In genomic region chr16:36720194-36721055, GRCm38 (mm10) we compare ENCODE assay signal across 10 mouse cellular contexts. TPM values are rescaled to one million over a fixed set of nuclear protein-coding genes. Genes with fewer than 3 reads are reported as not detected.
DNase-seq lines count a peak whose midpoint lies in the region; ATAC-seq lines count a peak whose summit lies in the region.
"Had no signal": no experiment of that assay in that cellular context is flagged by ENCODE, and none has a peak within 500 bp of the region (broad histone marks: within the 10 kb centered on the region; RNA-seq: fewer than 3 reads in every experiment).

No protein-coding gene starts in this region.

- no peak overlapping the region for H3K4me3 ChIP-seq in hindbrain, embryonic 14.5 days (replicated peaks; ENCODE audit: low read length)
- H3K4me3 ChIP-seq in hindbrain, embryonic 10.5 days: no peak overlapping the region
- H3K4me3 ChIP-seq: heart, embryonic 15.5 days had no signal

- 65% methylated on average over 13 of the region's 13 CpGs for WGBS in hindbrain, embryonic 14.5 days
- WGBS in hindbrain, embryonic 10.5 days: 66% methylated on average over 13 of the region's 13 CpGs

- H3K27me3 ChIP-seq in hindbrain, embryonic 14.5 days (ENCODE audit: control insufficient read depth, insufficient read depth, low read length): no peaks in the 10 kb centered on the region
- H3K27me3 ChIP-seq in hindbrain, embryonic 10.5 days (ENCODE audit: insufficient read depth, poor library complexity, severe bottlenecking): peaks cover 6% of the 10 kb centered on the region; the same call in 1 of the 2 replicates

- H3K36me3 ChIP-seq in hindbrain, embryonic 14.5 days (replicated peaks; ENCODE audit: control insufficient read depth, insufficient read depth): no peaks in the 10 kb centered on the region
- no peaks in the 10 kb centered on the region for H3K36me3 ChIP-seq in hindbrain, embryonic 10.5 days
- H3K36me3 ChIP-seq: heart, embryonic 15.5 days had no signal

- no peaks in the 10 kb centered on the region for H3K9me3 ChIP-seq in hindbrain, embryonic 14.5 days (ENCODE audit: control insufficient read depth, low read length)
- no peaks in the 10 kb centered on the region for H3K9me3 ChIP-seq in hindbrain, embryonic 10.5 days
- H3K9me3 ChIP-seq: heart, embryonic 15.5 days had no signal

- no peak overlapping the region for H3K27ac ChIP-seq in hindbrain, embryonic 14.5 days
- H3K27ac ChIP-seq in hindbrain, embryonic 10.5 days: no peak overlapping the region
- H3K27ac ChIP-seq: heart, embryonic 15.5 days had no signal

- H3K4me1 ChIP-seq in hindbrain, embryonic 14.5 days (replicated peaks; ENCODE audit: control insufficient read depth, insufficient read depth, low read length): no peaks in the 10 kb centered on the region
- H3K4me1 ChIP-seq in hindbrain, embryonic 10.5 days (replicated peaks): peaks cover 12% of the 10 kb centered on the region; the same call in 1 of the 2 replicates
- H3K4me1 ChIP-seq: heart, embryonic 15.5 days had no signal

- DNase-seq in hindbrain, embryonic 14.5 days (ENCODE audit: low spot score): no peak
- no peak for DNase-seq in hindbrain, embryonic 10.5 days (ENCODE audit: low spot score)
- peak; percentile 57 for DNase-seq in CD4-positive, CD25-positive, alpha-beta regulatory T cell, adult 2 months (ENCODE audit: low read depth, low spot score)
- DNase-seq in c-Kit-positive CD71-positive TER-119-negative erythroid progenitor cells, embryonic 14.5 days (ENCODE audit: low read depth): peak; percentile 1
- DNase-seq in testis, postnatal 14 days (ENCODE audit: low spot score): no peak
- no peak for DNase-seq in thymus, postnatal 0 days (ENCODE audit: low spot score)
- DNase-seq in layer of hippocampus, adult 8-10 months (ENCODE audit: low spot score in 2 of 2): no peak
- DNase-seq: thymus, adult 2 months had no signal

- no peak overlapping the region for H3K9ac ChIP-seq in hindbrain, embryonic 14.5 days
- H3K9ac ChIP-seq: heart, embryonic 15.5 days had no signal

- H3K4me2 ChIP-seq in hindbrain, embryonic 14.5 days (replicated peaks): no peak overlapping the region
- H3K4me2 ChIP-seq: heart, embryonic 15.5 days had no signal

- ATAC-seq in hindbrain, embryonic 14.5 days (ENCODE audit: low FRiP score): 0 out of 2 replicates have a peak, but pooled peaks have one; percentile 17
- ATAC-seq in monocyte, adult 5-6 weeks (replicated peaks; ENCODE audit: insufficient number of reproducible peaks, low FRiP score, low TSS enrichment, poor library complexity, severe bottlenecking): peak; percentile 28; the same call in 1 of the 2 replicates

RNA-seq across cellular contexts. Expression of gene Ildr1, which starts 26.6 kb away (rescaled TPM):
- polyA plus RNA-seq in hindbrain, embryonic 14.5 days (2014; fragmentation: Nextera tagmentation; extraction: Ambion mirVana): 0.19 and 0.48 TPM in 2 replicates
- polyA plus RNA-seq in hindbrain, embryonic 10.5 days (2016; fragmentation: Nextera tagmentation; extraction: Ambion mirVana): 0.41 and 0.85 TPM in 2 replicates
- 2.0 to 2.3 TPM in 2 of 3 replicates, not detected in the other for total RNA-seq in monocyte, adult 5-6 weeks (2017)
- 4.3 and 5.1 TPM in 2 replicates for polyA plus RNA-seq in thymus, postnatal 0 days (2015; fragmentation: Nextera tagmentation; extraction: Ambion mirVana)
- under 1 TPM; 0.14 to 0.27 (median 0.21) TPM for total RNA-seq in layer of hippocampus, adult 8-10 months (2022)

RNA-seq across cellular contexts. Expression of gene Cd86, which starts 54.5 kb away (rescaled TPM):
- 2.0 and 3.1 TPM in 2 replicates for polyA plus RNA-seq in hindbrain, embryonic 14.5 days (2014; fragmentation: Nextera tagmentation; extraction: Ambion mirVana)
- 1.2 TPM in 2 replicates for polyA plus RNA-seq in hindbrain, embryonic 10.5 days (2016; fragmentation: Nextera tagmentation; extraction: Ambion mirVana)
- 63.3 to 72.4 TPM (median 72.1 TPM) in 3 replicates for total RNA-seq in monocyte, adult 5-6 weeks (2017)
- polyA plus RNA-seq in thymus, postnatal 0 days (2015; fragmentation: Nextera tagmentation; extraction: Ambion mirVana): 10.1 and 10.9 TPM in 2 replicates
- total RNA-seq in layer of hippocampus, adult 8-10 months (2022): 1 to 10 TPM; 1.0 to 8.2 (median 3.7) TPM

Comparison
In these comparisons a context has a peak if more than half of its experiments do, and no peak if none do; other contexts are left out.
1. DNase-seq: peak in CD4-positive, CD25-positive, alpha-beta regulatory T cell, adult 2 months (single experiment) and c-Kit-positive CD71-positive TER-119-negative erythroid progenitor cells, embryonic 14.5 days (single experiment); none in hindbrain, embryonic 14.5 days (single experiment), hindbrain, embryonic 10.5 days (single experiment), testis, postnatal 14 days (single experiment), thymus, postnatal 0 days (single experiment) and layer of hippocampus, adult 8-10 months (0 of 2).